Mouse (Mus musculus): ENCODE measurements around the gene Rhbdf2. TPM values are rescaled to one million over a fixed set of nuclear protein-coding genes. Genes with fewer than 3 reads are reported as not detected.

Rhbdf2 gene
- polyA plus RNA-seq (2014; fragmentation: Illumina TruSeq; extraction: RNeasy Lipid Tissue Mini Kit (QIAGEN cat#74804); ENCODE audit: low read depth, low replicate concordance): 0.20 TPM

DNA sequence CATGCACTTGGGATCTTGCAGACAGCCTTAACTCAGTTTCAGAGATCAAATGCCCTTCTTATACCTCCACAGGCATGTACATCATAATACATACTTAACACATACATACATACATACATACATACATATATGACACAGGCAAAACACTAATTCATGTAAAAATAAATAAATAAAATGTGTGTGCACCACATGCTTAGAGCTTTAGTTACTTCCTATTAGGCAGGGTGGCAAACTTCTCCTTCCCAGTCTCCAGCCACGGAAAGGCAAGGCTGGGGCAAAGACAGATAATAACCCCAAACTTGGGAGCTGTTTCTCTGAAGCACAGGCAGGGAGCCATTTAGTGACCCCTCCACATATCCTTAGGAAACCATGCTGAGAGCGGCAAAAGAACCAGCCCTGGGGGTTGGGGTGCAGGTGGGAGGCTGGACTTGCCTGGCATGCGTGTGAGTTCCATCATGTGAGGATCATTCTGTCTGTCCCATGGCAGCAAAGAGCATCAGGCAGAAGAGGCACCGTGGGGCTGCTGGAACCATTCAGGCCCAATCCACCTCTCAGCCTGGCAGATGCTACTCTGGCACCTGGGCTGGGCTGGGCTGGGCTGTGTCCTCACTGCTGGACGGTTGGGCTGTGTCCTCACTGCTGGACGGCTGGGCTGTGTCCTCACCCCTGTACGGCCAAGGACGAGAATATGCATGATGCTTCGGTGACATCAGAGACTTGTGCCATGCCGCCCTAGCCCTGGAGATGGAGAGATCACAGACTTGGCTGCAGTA lies at the start of gene Rhbdf2:
TSS of gene Rhbdf2 (minus strand) at position 721 of the 773 bp plus-strand sequence.

GRCm38 (mm10) chr11:116654255-116654821 lies 27.5 kb upstream of the Rhbdf2 start, which contains the start of gene Cygb:
Cygb (minus strand) TSS chr11:116654313.

DNA sequence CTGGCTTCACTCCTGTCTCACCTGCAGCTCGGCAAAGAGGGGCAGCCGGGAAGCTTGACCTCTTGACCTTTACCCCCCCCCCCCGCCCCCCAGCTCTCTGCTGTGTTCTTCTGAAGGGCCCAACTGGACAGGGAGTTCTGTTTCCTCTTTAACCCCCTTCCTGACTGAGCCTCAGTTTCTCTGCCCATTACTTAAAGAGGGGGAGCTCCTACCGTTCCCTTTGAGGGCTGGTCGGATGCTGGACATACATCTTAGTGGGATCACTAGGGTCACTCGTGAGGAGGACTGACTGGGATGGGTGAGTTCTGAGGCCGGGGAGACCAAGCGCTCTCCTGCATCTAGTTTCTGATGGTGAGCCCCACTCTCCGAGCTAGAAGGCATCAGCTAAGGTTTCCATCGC lies 26.4 kb upstream of the Rhbdf2 start, which contains the start of gene Prcd:
TSS of gene Prcd (plus strand) at position 301 of the 400 bp plus-strand sequence.

DNA sequence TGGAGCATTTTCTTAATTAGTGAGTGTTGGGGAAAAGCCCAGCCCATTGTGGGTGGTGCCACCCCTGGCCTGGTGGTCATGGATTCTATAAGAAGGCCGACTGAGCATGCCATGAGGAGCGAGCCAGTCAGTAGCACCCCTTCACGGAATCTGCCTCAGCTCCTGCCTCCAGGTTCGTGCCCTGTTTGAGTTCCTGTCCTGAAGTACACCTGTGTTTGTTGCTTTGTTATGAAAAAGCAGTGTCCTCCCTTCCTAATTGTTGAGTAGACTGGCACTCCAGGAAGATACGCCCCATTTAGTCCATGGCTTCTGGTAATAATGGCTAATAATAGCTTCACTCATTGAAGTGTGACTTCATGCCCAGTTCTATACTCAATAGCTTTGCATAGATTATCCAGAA lies 40.5 kb downstream of the Rhbdf2 start, which contains the start of gene Aanat:
TSS of gene Aanat (plus strand) at position 123 of the 400 bp plus-strand sequence.

DNA sequence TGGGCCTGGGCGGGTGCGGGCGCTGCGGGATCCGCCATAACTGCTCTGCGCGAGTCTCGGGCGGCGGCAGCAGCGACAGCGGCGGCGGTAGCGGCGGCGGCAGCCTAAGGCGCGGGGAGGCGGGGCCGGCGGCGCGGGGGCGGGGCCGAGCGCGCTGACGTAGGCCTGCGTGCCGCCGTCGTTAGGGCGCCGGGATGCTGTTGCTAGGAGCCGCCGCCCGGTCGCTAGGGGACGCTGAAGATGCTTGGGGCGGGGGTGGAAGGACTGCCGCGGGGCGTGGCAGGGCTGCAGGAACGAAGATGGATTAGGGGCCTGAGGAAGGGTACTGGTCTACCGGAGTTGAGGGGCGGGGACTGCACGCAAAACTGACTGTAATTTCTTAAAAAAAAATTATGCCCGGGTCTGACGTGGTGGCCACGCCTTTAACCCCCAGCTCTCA lies 45.4 kb downstream of the Rhbdf2 start, which contains the start of gene Ube2o:
TSS of gene Ube2o (minus strand) at position 72 of the 439 bp plus-strand sequence.

Other genes with a start within 250 kb of the Rhbdf2 start
- 0.36 TPM for gene Rnf157, start 214.0 kb downstream of the Rhbdf2 start, polyA plus RNA-seq (2014; fragmentation: Illumina TruSeq; extraction: RNeasy Lipid Tissue Mini Kit (QIAGEN cat#74804); ENCODE audit: low read depth, low replicate concordance)
- gene Ubald2, start 192.9 kb downstream of the Rhbdf2 start, polyA plus RNA-seq (2014; fragmentation: Illumina TruSeq; extraction: RNeasy Lipid Tissue Mini Kit (QIAGEN cat#74804); ENCODE audit: low read depth, low replicate concordance): 2.3 TPM
- not detected for gene Qrich2, start 160.8 kb downstream of the Rhbdf2 start, polyA plus RNA-seq (2014; fragmentation: Illumina TruSeq; extraction: RNeasy Lipid Tissue Mini Kit (QIAGEN cat#74804); ENCODE audit: low read depth, low replicate concordance)
- 17.9 TPM for gene Prpsap1, start 132.8 kb downstream of the Rhbdf2 start, polyA plus RNA-seq (2014; fragmentation: Illumina TruSeq; extraction: RNeasy Lipid Tissue Mini Kit (QIAGEN cat#74804); ENCODE audit: low read depth, low replicate concordance)
- gene Sphk1, start 96.1 kb downstream of the Rhbdf2 start, polyA plus RNA-seq (2014; fragmentation: Illumina TruSeq; extraction: RNeasy Lipid Tissue Mini Kit (QIAGEN cat#74804); ENCODE audit: low read depth, low replicate concordance): 0.77 TPM
- gene Ube2o, start 45.6 kb downstream of the Rhbdf2 start, polyA plus RNA-seq (2014; fragmentation: Illumina TruSeq; extraction: RNeasy Lipid Tissue Mini Kit (QIAGEN cat#74804); ENCODE audit: low read depth, low replicate concordance): 1.1 TPM
- gene Aanat, start 40.6 kb downstream of the Rhbdf2 start, polyA plus RNA-seq (2014; fragmentation: Illumina TruSeq; extraction: RNeasy Lipid Tissue Mini Kit (QIAGEN cat#74804); ENCODE audit: low read depth, low replicate concordance): not detected
- not detected for gene Prcd, start 26.5 kb upstream of the Rhbdf2 start, polyA plus RNA-seq (2014; fragmentation: Illumina TruSeq; extraction: RNeasy Lipid Tissue Mini Kit (QIAGEN cat#74804); ENCODE audit: low read depth, low replicate concordance)
- gene Cygb, start 27.3 kb upstream of the Rhbdf2 start, polyA plus RNA-seq (2014; fragmentation: Illumina TruSeq; extraction: RNeasy Lipid Tissue Mini Kit (QIAGEN cat#74804); ENCODE audit: low read depth, low replicate concordance): 0.24 TPM
- gene St6galnac1, start 148.5 kb upstream of the Rhbdf2 start, polyA plus RNA-seq (2014; fragmentation: Illumina TruSeq; extraction: RNeasy Lipid Tissue Mini Kit (QIAGEN cat#74804); ENCODE audit: low read depth, low replicate concordance): not detected
- 6.0 TPM for gene Mxra7, start 201.0 kb upstream of the Rhbdf2 start, polyA plus RNA-seq (2014; fragmentation: Illumina TruSeq; extraction: RNeasy Lipid Tissue Mini Kit (QIAGEN cat#74804); ENCODE audit: low read depth, low replicate concordance)
- 60.9 TPM for gene Mettl23, start 216.3 kb upstream of the Rhbdf2 start, polyA plus RNA-seq (2014; fragmentation: Illumina TruSeq; extraction: RNeasy Lipid Tissue Mini Kit (QIAGEN cat#74804); ENCODE audit: low read depth, low replicate concordance)
- 8.4 TPM for gene Jmjd6, start 216.4 kb upstream of the Rhbdf2 start, polyA plus RNA-seq (2014; fragmentation: Illumina TruSeq; extraction: RNeasy Lipid Tissue Mini Kit (QIAGEN cat#74804); ENCODE audit: low read depth, low replicate concordance)
- gene Mfsd11, start 225.4 kb upstream of the Rhbdf2 start, polyA plus RNA-seq (2014; fragmentation: Illumina TruSeq; extraction: RNeasy Lipid Tissue Mini Kit (QIAGEN cat#74804); ENCODE audit: low read depth, low replicate concordance): 31.9 TPM
- 336 TPM for gene Srsf2, start 226.1 kb upstream of the Rhbdf2 start, polyA plus RNA-seq (2014; fragmentation: Illumina TruSeq; extraction: RNeasy Lipid Tissue Mini Kit (QIAGEN cat#74804); ENCODE audit: low read depth, low replicate concordance)